ENCODE assay signal across 30 mouse cellular contexts in the genomic region with DNA sequence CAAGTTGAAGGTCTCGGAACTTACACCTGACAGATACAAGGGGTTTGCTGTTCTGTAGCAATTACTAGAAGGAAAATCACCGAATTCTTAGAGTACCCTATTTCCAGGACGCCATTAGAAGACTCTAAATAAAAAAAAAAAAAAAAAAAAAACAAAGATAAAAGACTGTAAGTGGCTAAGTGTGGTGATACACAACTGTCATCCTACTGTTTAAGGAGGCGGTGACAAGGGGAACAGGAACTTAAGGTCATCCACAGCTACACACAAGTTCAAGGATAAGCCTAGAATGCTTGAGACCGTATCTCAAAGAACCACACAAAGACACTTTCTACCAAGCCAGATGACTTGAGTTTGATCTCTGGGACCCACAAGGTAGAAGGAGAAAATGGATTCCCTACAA.
"Had no signal": no experiment of that assay in that cellular context is flagged by ENCODE, and none has a peak within 500 bp of the region (broad histone marks: within the 10 kb centered on the region; RNA-seq: fewer than 3 reads in every experiment).

No protein-coding gene starts in this region.

- H3K36me3 ChIP-seq: limb, embryonic 12.5 days; limb, embryonic 13.5 days; limb, embryonic 15.5 days; liver, embryonic 12.5 days; liver, embryonic 13.5 days; liver, embryonic 15.5 days; lung, embryonic 15.5 days; midbrain, embryonic 13.5 days; midbrain, embryonic 15.5 days had no signal

- DNase-seq: left cerebral cortex, postnatal 4 days; liver; liver, embryonic 13.5 days; liver, postnatal 0 days; lung, adult 18-20 months; lung, adult 2 months; lung, postnatal 10 days; lung, postnatal 14 days; lung, postnatal 36 days; lung, postnatal 4 days; midbrain, embryonic 14.5 days had no signal

- ATAC-seq: liver, embryonic 12.5 days; liver, postnatal 0 days; lung, postnatal 0 days; midbrain, embryonic 13.5 days; midbrain, embryonic 15.5 days; midbrain, embryonic 16.5 days had no signal

- H3K27ac ChIP-seq: left cerebral cortex, adult 2 months; limb, embryonic 10.5 days; limb, embryonic 12.5 days; limb, embryonic 13.5 days; limb, embryonic 15.5 days; liver, embryonic 12.5 days; liver, embryonic 13.5 days; liver, embryonic 14.5 days; liver, embryonic 15.5 days; lung, embryonic 15.5 days; macrophage; midbrain, embryonic 10.5 days; midbrain, embryonic 12.5 days; midbrain, embryonic 13.5 days had no signal

- H3K27me3 ChIP-seq: liver, embryonic 12.5 days; liver, embryonic 13.5 days; liver, embryonic 15.5 days; lung, embryonic 15.5 days; megakaryocyte, embryonic 14.5 days; midbrain, embryonic 12.5 days; midbrain, embryonic 13.5 days; midbrain, embryonic 15.5 days had no signal

- H3K9ac ChIP-seq: limb, embryonic 12.5 days; limb, embryonic 13.5 days; limb, embryonic 15.5 days; liver, embryonic 12.5 days; liver, embryonic 13.5 days; liver, embryonic 14.5 days; liver, embryonic 15.5 days; liver, postnatal 0 days; lung, embryonic 14.5 days; lung, embryonic 15.5 days; midbrain, embryonic 12.5 days; midbrain, embryonic 13.5 days; midbrain, embryonic 15.5 days had no signal

- H3K9me3 ChIP-seq: limb, embryonic 10.5 days; limb, embryonic 12.5 days; limb, embryonic 13.5 days; limb, embryonic 15.5 days; liver, embryonic 12.5 days; liver, embryonic 13.5 days; liver, embryonic 15.5 days; lung, embryonic 15.5 days; megakaryocyte, embryonic 14.5 days; midbrain, embryonic 10.5 days; midbrain, embryonic 12.5 days; midbrain, embryonic 13.5 days; midbrain, embryonic 15.5 days had no signal

- H3K4me3 ChIP-seq: left cerebral cortex, adult 2 months; limb, embryonic 10.5 days; limb, embryonic 12.5 days; limb, embryonic 13.5 days; limb, embryonic 15.5 days; liver, embryonic 12.5 days; liver, embryonic 13.5 days; liver, embryonic 15.5 days; lung, embryonic 15.5 days; megakaryocyte, embryonic 14.5 days; midbrain, embryonic 10.5 days; midbrain, embryonic 12.5 days; midbrain, embryonic 13.5 days; midbrain, embryonic 15.5 days; myocyte had no signal
